Mouse (Mus musculus): Measurements from ENCODE around the gene Chmp5. TPM values are rescaled to one million over a fixed set of nuclear protein-coding genes. Genes with fewer than 3 reads are reported as not detected.

Chmp5 gene
- 160 and 164 TPM in 2 replicates for polyA plus RNA-seq (2015; fragmentation: Nextera tagmentation; extraction: Ambion mirVana)

DNA sequence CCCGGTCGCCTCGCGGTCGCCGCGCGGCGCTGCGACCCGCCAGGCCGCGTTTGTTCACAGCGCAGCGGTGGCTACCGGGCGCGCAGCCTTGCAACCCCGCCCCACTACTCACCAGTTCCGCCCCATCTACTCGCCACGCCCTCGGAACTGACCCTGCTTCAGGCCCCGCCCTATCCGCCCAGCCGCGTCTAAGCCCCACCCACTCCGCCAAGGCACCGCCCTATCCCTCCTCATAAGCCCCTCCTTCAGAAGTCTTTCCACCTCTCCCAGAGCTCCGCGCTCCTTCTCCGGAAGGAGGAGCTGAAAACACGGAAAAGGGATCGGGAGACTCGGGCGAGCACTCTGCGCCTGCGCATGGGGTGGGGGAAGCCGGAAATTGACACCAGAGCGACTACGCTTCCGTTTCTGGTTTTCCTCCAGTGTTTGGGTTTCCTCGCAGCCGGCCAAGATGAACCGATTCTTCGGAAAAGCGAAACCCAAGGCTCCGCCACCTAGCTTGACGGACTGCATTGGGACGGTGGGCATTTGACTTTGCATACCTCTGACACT lies at the start of gene Chmp5, which contains the start of gene Bag1:
Gene Chmp5, plus strand, starts transcription at position 248 of the 549 bp plus-strand sequence.
Gene Bag1, minus strand, starts transcription at position 135 of the 549 bp plus-strand sequence.
- peak; percentile 41; the same call in 1 of the 2 replicates for TF ChIP-seq CTCF (IDR thresholded peaks at IDR 0.05; ENCODE audit: low read depth)
- peak within 1 kb of the TSS; percentile 88 for H3K27ac ChIP-seq
- DNase-seq (ENCODE audit: low spot score) (peak; percentile 100), ATAC-seq (replicated peaks; ENCODE audit: low FRiP score, low read depth) (peak; percentile 97)
- under 1% methylated on average over 34 of the region's 50 CpGs for WGBS
- peaks cover 14% of the 10 kb centered on the region for H3K4me1 ChIP-seq (replicated peaks; ENCODE audit: insufficient read depth, low read length)
- no peaks in the 10 kb centered on the region for H3K9me3 ChIP-seq (replicated peaks; ENCODE audit: low read length)
- H3K9ac ChIP-seq (ENCODE audit: low read depth, low read length), result peak within 1 kb of the TSS; percentile 85
- peaks cover 30% of the 10 kb centered on the region; the same call in 1 of the 2 replicates for H3K36me3 ChIP-seq (ENCODE audit: insufficient read depth, low read length)
- H3K4me3 ChIP-seq (replicated peaks; ENCODE audit: low read depth, low read length), result peak within 1 kb of the TSS; percentile 70
- H3K27me3 ChIP-seq (ENCODE audit: insufficient read depth, low read length), result no peaks in the 10 kb centered on the region
- peak within 1 kb of the TSS; percentile 76 for H3K4me2 ChIP-seq (ENCODE audit: low read length)

DNA sequence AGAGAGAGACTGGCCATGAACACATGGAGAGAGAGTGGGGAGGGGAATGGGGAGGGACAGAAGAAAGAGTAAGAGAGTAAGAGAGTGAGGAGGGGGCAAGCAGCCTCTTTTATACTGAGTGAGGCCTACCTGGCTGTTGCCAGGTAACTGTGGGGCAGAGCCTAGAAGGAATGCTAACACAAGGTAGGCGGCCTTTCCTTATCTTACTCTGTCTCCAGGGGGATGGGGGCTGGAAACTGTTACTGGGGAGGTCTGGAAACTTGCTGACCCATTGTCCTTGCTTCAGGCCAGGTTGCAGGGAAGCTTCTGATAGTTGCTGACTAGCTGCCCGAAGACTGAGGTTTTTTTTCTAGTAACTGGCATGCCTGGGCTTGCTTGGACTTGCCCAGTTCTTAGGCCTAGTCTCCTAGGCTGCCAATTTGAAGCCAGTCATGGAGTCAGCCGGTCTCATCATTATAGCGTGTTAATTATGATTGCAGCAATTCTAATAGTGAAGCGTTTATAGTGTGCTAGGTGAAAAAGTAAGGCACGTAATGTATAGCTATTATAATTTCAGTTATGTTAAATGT lies 49.6 kb upstream of the Chmp5 start:
- WGBS, result 86% methylated on average over 6 of the region's 6 CpGs

DNA sequence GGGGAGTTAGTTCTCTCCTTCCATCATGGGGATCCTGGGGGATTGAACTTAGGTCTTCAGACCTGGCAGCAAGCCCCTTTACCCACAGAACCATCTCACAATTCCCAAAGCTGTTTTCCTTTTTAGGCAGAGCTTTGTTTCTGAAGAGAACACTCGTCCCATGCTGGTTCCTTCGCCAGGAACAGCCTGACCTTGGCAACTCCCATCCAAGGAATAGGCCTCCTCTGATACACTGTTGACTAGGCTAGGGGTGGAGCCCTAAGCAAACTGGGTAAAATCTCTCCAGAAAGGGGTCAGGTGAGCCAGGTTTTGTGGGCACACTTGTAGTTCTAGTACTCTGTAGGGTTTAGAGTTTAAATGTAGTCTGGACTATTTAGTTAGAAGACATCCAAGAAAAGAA lies 48.9 kb upstream of the Chmp5 start:
- ATAC-seq (replicated peaks; ENCODE audit: low FRiP score, low read depth) (no peak), DNase-seq (ENCODE audit: low spot score) (no peak)
- Histone ChIP-seq H3K36me3 (ENCODE audit: insufficient read depth, low read length) (no peaks in the 10 kb centered on the region), H3K27ac (no peak overlapping the region), H3K9ac (ENCODE audit: low read depth, low read length) (no peak overlapping the region), H3K4me1 (replicated peaks; ENCODE audit: insufficient read depth, low read length) (no peaks in the 10 kb centered on the region), H3K27me3 (ENCODE audit: insufficient read depth, low read length) (no peaks in the 10 kb centered on the region), H3K4me2 (ENCODE audit: low read length) (no peak overlapping the region), H3K9me3 (replicated peaks; ENCODE audit: low read length) (no peaks in the 10 kb centered on the region), H3K4me3 (replicated peaks; ENCODE audit: low read depth, low read length) (no peak overlapping the region)
- TF ChIP-seq CTCF (IDR thresholded peaks at IDR 0.05; ENCODE audit: low read depth), result no peak
- 73% methylated on average over 2 of the region's 2 CpGs for WGBS

More for the DNA sequence above, 49.6 kb upstream of the Chmp5 start:
- no peak for DNase-seq (ENCODE audit: low spot score)
- Histone ChIP-seq H3K4me1 (replicated peaks; ENCODE audit: insufficient read depth, low read length) (no peaks in the 10 kb centered on the region), H3K27ac (no peak overlapping the region), H3K9me3 (replicated peaks; ENCODE audit: low read length) (no peaks in the 10 kb centered on the region), H3K36me3 (ENCODE audit: insufficient read depth, low read length) (no peaks in the 10 kb centered on the region), H3K4me2 (ENCODE audit: low read length) (no peak overlapping the region), H3K9ac (ENCODE audit: low read depth, low read length) (no peak overlapping the region), H3K27me3 (ENCODE audit: insufficient read depth, low read length) (no peaks in the 10 kb centered on the region), H3K4me3 (replicated peaks; ENCODE audit: low read depth, low read length) (no peak overlapping the region)
- no peak for ATAC-seq (replicated peaks; ENCODE audit: low FRiP score, low read depth)
- no peak for TF ChIP-seq CTCF (IDR thresholded peaks at IDR 0.05; ENCODE audit: low read depth)

DNA sequence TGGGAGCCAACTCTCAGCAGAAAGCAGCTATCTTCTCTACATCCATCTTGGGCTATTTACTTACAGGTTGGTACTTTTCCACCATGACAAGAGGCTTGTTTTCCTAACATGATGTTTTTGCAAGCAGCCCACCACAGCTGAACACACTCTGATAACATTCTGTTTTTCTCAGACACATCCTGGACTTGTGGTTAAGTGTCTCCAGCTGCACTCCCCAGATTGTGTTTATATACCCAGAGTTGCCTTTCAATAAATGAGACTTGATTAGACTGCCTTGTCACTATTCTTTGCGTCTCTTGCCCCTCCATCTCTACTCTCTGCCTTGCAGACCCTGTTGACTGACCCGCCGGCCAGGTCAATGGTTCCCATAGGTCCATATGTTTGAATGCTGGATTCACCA lies 48.1 kb upstream of the Chmp5 start:
- H3K4me1 ChIP-seq (replicated peaks; ENCODE audit: insufficient read depth, low read length), result no peaks in the 10 kb centered on the region
- no peak overlapping the region for H3K4me2 ChIP-seq (ENCODE audit: low read length)
- TF ChIP-seq CTCF (IDR thresholded peaks at IDR 0.05; ENCODE audit: low read depth), result no peak
- 90% methylated on average over 3 of the region's 3 CpGs for WGBS
- no peaks in the 10 kb centered on the region for H3K36me3 ChIP-seq (ENCODE audit: insufficient read depth, low read length)
- DNase-seq (ENCODE audit: low spot score) (no peak), ATAC-seq (replicated peaks; ENCODE audit: low FRiP score, low read depth) (no peak)
- H3K9me3 ChIP-seq (replicated peaks; ENCODE audit: low read length), result no peaks in the 10 kb centered on the region
- H3K27me3 ChIP-seq (ENCODE audit: insufficient read depth, low read length), result no peaks in the 10 kb centered on the region
- no peak overlapping the region for H3K4me3 ChIP-seq (replicated peaks; ENCODE audit: low read depth, low read length)
- no peak overlapping the region for H3K9ac ChIP-seq (ENCODE audit: low read depth, low read length)
- H3K27ac ChIP-seq, result no peak overlapping the region

DNA sequence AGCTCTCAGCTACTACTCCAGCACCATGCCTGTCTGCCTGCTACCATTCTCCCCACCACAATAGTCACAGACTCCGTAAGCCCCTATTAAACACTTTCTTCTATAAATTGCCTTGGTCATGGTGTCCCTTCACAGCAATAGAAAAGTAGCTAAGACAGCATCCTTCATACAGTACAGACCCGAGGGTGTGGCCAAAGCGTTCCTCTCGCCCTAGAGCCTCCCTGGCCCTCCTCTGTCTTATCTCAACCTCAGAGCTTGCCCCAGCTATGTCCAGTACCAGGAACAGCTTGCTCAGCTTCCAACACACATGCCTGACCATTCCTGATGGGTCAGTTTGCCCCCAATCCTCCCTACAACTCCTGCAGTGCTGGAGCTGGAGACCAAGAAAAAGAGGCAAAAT lies 47.6 kb upstream of the Chmp5 start:
- Histone ChIP-seq H3K9me3 (replicated peaks; ENCODE audit: low read length) (no peaks in the 10 kb centered on the region), H3K4me2 (ENCODE audit: low read length) (no peak overlapping the region), H3K27me3 (ENCODE audit: insufficient read depth, low read length) (no peaks in the 10 kb centered on the region), H3K9ac (ENCODE audit: low read depth, low read length) (no peak overlapping the region), H3K4me1 (replicated peaks; ENCODE audit: insufficient read depth, low read length) (no peaks in the 10 kb centered on the region), H3K36me3 (ENCODE audit: insufficient read depth, low read length) (no peaks in the 10 kb centered on the region), H3K27ac (no peak overlapping the region), H3K4me3 (replicated peaks; ENCODE audit: low read depth, low read length) (no peak overlapping the region)
- ATAC-seq (replicated peaks; ENCODE audit: low FRiP score, low read depth) (no peak), DNase-seq (ENCODE audit: low spot score) (no peak)
- WGBS, result 98% methylated on average over 4 of the region's 4 CpGs
- no peak for TF ChIP-seq CTCF (IDR thresholded peaks at IDR 0.05; ENCODE audit: low read depth)

DNA sequence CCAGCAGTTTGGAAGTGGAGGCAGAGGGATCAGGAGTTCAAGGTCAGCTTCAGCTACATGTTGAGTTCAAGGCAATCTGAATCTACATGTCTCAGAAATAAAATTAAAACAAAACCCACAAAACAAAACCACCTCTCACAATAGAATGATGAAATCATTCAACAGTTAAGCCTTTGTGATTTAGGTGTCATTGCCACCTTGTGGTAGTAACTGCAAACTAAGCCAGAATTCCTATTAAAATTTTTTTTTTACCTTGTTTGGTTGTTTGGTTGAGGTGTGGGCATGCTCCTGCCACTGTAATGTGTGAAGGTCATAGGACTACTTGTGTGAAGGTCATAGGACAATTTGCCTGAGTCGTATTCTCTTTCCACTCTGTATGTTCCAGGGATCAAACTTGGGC lies 41.9 kb upstream of the Chmp5 start:
- H3K4me2 ChIP-seq (ENCODE audit: low read length), result no peak overlapping the region
- no peak overlapping the region for H3K9ac ChIP-seq (ENCODE audit: low read depth, low read length)
- peak; percentile 86 for DNase-seq (ENCODE audit: low spot score)
- 36% methylated on average over 1 of the region's 1 CpGs for WGBS
- ATAC-seq (replicated peaks; ENCODE audit: low FRiP score, low read depth), result no peak
- no peaks in the 10 kb centered on the region for H3K4me1 ChIP-seq (replicated peaks; ENCODE audit: insufficient read depth, low read length)
- no peaks in the 10 kb centered on the region for H3K27me3 ChIP-seq (ENCODE audit: insufficient read depth, low read length)
- H3K36me3 ChIP-seq (ENCODE audit: insufficient read depth, low read length), result no peaks in the 10 kb centered on the region
- H3K27ac ChIP-seq, result no peak overlapping the region
- TF ChIP-seq CTCF (IDR thresholded peaks at IDR 0.05; ENCODE audit: low read depth), result peak; percentile 84
- H3K4me3 ChIP-seq (replicated peaks; ENCODE audit: low read depth, low read length), result no peak overlapping the region
- no peaks in the 10 kb centered on the region for H3K9me3 ChIP-seq (replicated peaks; ENCODE audit: low read length)

Data from kidney, postnatal 0 days (tissue).